Mouse (Mus musculus) hindbrain, postnatal 0 days (tissue): ENCODE results near the gene Pitpnc1. TPM values are rescaled to one million over a fixed set of nuclear protein-coding genes. Genes with fewer than 3 reads are reported as not detected.
A peak's percentile ranks its signal among the peaks of the same experiment; 100 is the strongest.

ENCODE experiments used
- ATAC-seq: fragments of 200-750 bp; cut with Nextera tagmentation; 2 replicates; pipeline ENCODE4 v1.8.0; 2017; ENCODE audit warnings: mild to moderate bottlenecking, moderate TSS enrichment, moderate library complexity
- DNase-seq: peaks from one replicate; pipeline ENCODE4 v3.0.0-alpha.2; 2015; ENCODE audit warnings: low spot score
- H3K27ac ChIP-seq: fragments of 300-500 bp; sonication (generic); 2 replicates; pipeline ENCODE4 v1.5.1; 2014; ENCODE audit warnings: mild to moderate bottlenecking
- H3K27me3 ChIP-seq: fragments of 300-500 bp; sonication (generic); 2 replicates; pipeline ENCODE4 v1.6.1; 2014; ENCODE audit warnings: low read length, mixed read lengths; ENCODE audit not compliant: insufficient read depth
- H3K36me3 ChIP-seq: fragments of 300-500 bp; sonication (generic); 2 replicates; pipeline ENCODE4 v1.6.1; 2014; ENCODE audit warnings: low read length, mixed read lengths; ENCODE audit not compliant: insufficient read depth
- H3K4me1 ChIP-seq: fragments of 300-500 bp; sonication (generic); 2 replicates; pipeline ENCODE4 v1.6.1; 2014; ENCODE audit warnings: antibody characterized with exemption, low read length, mixed read lengths; ENCODE audit not compliant: insufficient read depth
- H3K4me2 ChIP-seq: fragments of 300-500 bp; sonication (generic); 2 replicates; pipeline ENCODE4 v1.6.1; 2014; ENCODE audit warnings: low read depth, mild to moderate bottlenecking, low read length, moderate library complexity, mixed read lengths
- H3K4me3 ChIP-seq: fragments of 300-500 bp; sonication (generic); 2 replicates; pipeline ENCODE4 v1.5.1; 2014; ENCODE audit warnings: low read length
- H3K9ac ChIP-seq: fragments of 300-500 bp; sonication (generic); replicated peaks from 2 replicates; pipeline ENCODE4 v1.6.1; 2014; ENCODE audit warnings: mild to moderate bottlenecking, low read length, moderate library complexity, mixed read lengths
- H3K9me3 ChIP-seq: fragments of 300-500 bp; sonication (generic); 2 replicates; pipeline ENCODE4 v1.6.1; 2016; ENCODE audit warnings: low read length, mixed read lengths
- CTCF ChIP-seq: IDR thresholded peaks from 2 replicates; pipeline ENCODE4 v1.5.1; 2016; ENCODE audit warnings: antibody characterized with exemption, control low read depth, low read depth
- WGBS: fragments of 180-500 bp; shearing (Covaris S2); extraction: QIAGEN DNeasy Blood & Tissue Kit; methylation state at CpG from one replicate; pipeline ENCODE4 v1.1.7; 2014; 5-methylcytosine and 5-hydroxymethylcytosine counted together
- polyA plus RNA-seq: library from polyadenylated mRNA; unstranded; fragments of >200 nt; fragmentation: Nextera tagmentation; extraction: Ambion mirVana; gene quantifications from 2 replicates; pipeline ENCODE4 v1.2.1, GENCODE M21; 2015
- total RNA-seq: library from RNA; depleted of rRNA; stranded (reverse); fragments of >200 nt; gene quantifications from 2 replicates; pipeline ENCODE4 v1.2.3, GENCODE M21; 2014

Pitpnc1 gene
- total and polyA plus RNA-seq, 2 experiments from 2014 or later, result 42.2 to 43.6 TPM

GRCm38 (mm10) chr11:107325226-107325625, 145.3 kb downstream of the Pitpnc1 start:
- TF ChIP-seq CTCF, result no peak
- Histone ChIP-seq H3K4me1 (0 out of 2 replicates have a peak, but pooled peaks cover 3% of the 10 kb centered on the region), H3K4me3 (no peak overlapping the region), H3K36me3 (no peaks in the 10 kb centered on the region), H3K27ac (no peak overlapping the region), H3K4me2 (no peak overlapping the region), H3K9me3 (no peaks in the 10 kb centered on the region), H3K9ac (no peak overlapping the region), H3K27me3 (no peaks in the 10 kb centered on the region)
- ATAC-seq (no peak), DNase-seq (no peak)
- 76% methylated on average over 4 of the region's 4 CpGs for WGBS

- peak; percentile 8 for DNase-seq
- 61% methylated on average over 18 of the region's 18 CpGs for WGBS
- H3K36me3 ChIP-seq, result no peaks in the 10 kb centered on the region
- H3K4me1 ChIP-seq, result 0 out of 2 replicates have a peak, but pooled peaks cover 3% of the 10 kb centered on the region
- H3K9me3 ChIP-seq, result no peaks in the 10 kb centered on the region
- no peak overlapping the region for H3K4me2 ChIP-seq
- no peak for TF ChIP-seq CTCF
- H3K27me3 ChIP-seq, result no peaks in the 10 kb centered on the region
- no peak overlapping the region for H3K27ac ChIP-seq
- H3K4me3 ChIP-seq, result no peak overlapping the region
- H3K9ac ChIP-seq, result no peak overlapping the region
- ATAC-seq, result no peak
Measured at GRCm38 (mm10) chr11:107323173-107323572, 147.3 kb downstream of the Pitpnc1 start.

- no peak overlapping the region for H3K9ac ChIP-seq
- DNase-seq (no peak), ATAC-seq (no peak)
- no peaks in the 10 kb centered on the region for H3K27me3 ChIP-seq
- H3K27ac ChIP-seq, result no peak overlapping the region
- no peak for TF ChIP-seq CTCF
- H3K4me1 ChIP-seq, result 0 out of 2 replicates have a peak, but pooled peaks cover 3% of the 10 kb centered on the region
- 94% methylated on average over 13 of the region's 13 CpGs for WGBS
- no peaks in the 10 kb centered on the region for H3K9me3 ChIP-seq
- H3K4me3 ChIP-seq, result no peak overlapping the region
- H3K4me2 ChIP-seq, result no peak overlapping the region
- H3K36me3 ChIP-seq, result no peaks in the 10 kb centered on the region
Measured at GRCm38 (mm10) chr11:107322226-107322625, 148.3 kb downstream of the Pitpnc1 start.

DNA sequence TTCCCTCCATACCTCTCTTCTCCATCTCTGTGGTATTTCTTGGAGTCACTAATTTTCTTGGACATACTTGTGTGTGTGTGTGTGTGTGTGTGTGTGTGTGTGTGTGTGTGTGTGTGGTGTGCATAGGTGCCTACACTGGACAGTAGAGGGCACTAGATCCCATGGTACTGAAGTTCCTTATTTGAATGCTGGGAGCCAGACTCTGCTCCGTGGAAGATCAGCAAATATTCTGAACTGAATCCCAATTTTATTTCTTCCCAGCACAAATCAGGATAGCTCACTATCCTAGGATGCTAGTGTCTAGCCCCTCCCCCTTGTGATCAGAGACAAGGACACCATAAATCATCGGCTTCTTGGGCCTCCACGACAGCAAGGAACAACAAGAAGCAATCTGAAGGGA, 148.7 kb downstream of the Pitpnc1 start:
- 0 out of 2 replicates have a peak, but pooled peaks cover 3% of the 10 kb centered on the region for H3K4me1 ChIP-seq
- H3K27me3 ChIP-seq, result no peaks in the 10 kb centered on the region
- ATAC-seq, result no peak
- no peak for DNase-seq
- no peak overlapping the region for H3K27ac ChIP-seq
- H3K9me3 ChIP-seq, result no peaks in the 10 kb centered on the region
- no peak overlapping the region for H3K4me2 ChIP-seq
- H3K36me3 ChIP-seq, result no peaks in the 10 kb centered on the region
- WGBS, result 97% methylated on average over 3 of the region's 3 CpGs
- no peak overlapping the region for H3K9ac ChIP-seq
- H3K4me3 ChIP-seq, result no peak overlapping the region
- TF ChIP-seq CTCF, result peak; percentile 27

GRCm38 (mm10) chr11:107319861-107320260, 150.6 kb downstream of the Pitpnc1 start:
- Histone ChIP-seq H3K36me3 (no peaks in the 10 kb centered on the region), H3K4me2 (no peak overlapping the region), H3K27me3 (no peaks in the 10 kb centered on the region), H3K9me3 (no peaks in the 10 kb centered on the region), H3K4me1 (no peaks in the 10 kb centered on the region), H3K4me3 (no peak overlapping the region), H3K9ac (no peak overlapping the region), H3K27ac (no peak overlapping the region)
- ATAC-seq, result no peak
- no peak for TF ChIP-seq CTCF
- WGBS, result 60% methylated on average over 10 of the region's 10 CpGs
- no peak for DNase-seq

GRCm38 (mm10) chr11:107317653-107318281, 152.7 kb downstream of the Pitpnc1 start:
- Histone ChIP-seq H3K27me3 (no peaks in the 10 kb centered on the region), H3K4me2 (no peak overlapping the region), H3K4me3 (no peak overlapping the region), H3K36me3 (no peaks in the 10 kb centered on the region), H3K4me1 (no peaks in the 10 kb centered on the region), H3K9ac (no peak overlapping the region), H3K27ac (no peak overlapping the region), H3K9me3 (no peaks in the 10 kb centered on the region)
- TF ChIP-seq CTCF, result no peak
- ATAC-seq (no peak), DNase-seq (peak; percentile 13)
- WGBS, result 62% methylated on average over 14 of the region's 14 CpGs

DNA sequence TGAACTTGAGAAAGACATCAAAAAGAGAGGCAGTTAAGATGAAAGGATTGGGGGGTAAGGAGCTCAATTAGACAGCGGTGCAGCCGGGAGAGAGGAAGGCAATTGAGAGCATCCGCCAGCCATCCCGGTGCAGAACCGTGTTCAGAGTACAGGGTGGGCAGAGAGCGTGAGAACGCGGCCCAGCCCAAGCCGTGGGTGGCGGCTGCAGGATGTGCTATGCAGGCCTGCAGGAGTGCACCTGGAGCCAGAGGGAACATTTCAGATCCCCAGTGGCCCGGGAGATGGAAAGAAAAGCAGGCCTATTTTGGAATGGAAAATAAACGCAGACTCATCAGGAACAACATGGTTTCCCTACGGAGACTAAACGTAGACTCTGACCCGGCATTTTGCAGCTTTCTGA, 155.0 kb downstream of the Pitpnc1 start:
- Histone ChIP-seq H3K27ac (no peak overlapping the region), H3K4me2 (no peak overlapping the region), H3K9me3 (no peaks in the 10 kb centered on the region), H3K27me3 (no peaks in the 10 kb centered on the region), H3K36me3 (no peaks in the 10 kb centered on the region), H3K9ac (no peak overlapping the region), H3K4me3 (no peak overlapping the region), H3K4me1 (no peaks in the 10 kb centered on the region)
- no peak for DNase-seq
- no peak for ATAC-seq
- WGBS, result 80% methylated on average over 15 of the region's 15 CpGs
- no peak for TF ChIP-seq CTCF
